Mouse (Mus musculus): ENCODE measurements around the gene Bzw2. TPM values are rescaled to one million over a fixed set of nuclear protein-coding genes. Genes with fewer than 3 reads are reported as not detected.

Bzw2 gene
- polyA plus RNA-seq, 1 experiment from 2014 or later, result 122 TPM

DNA sequence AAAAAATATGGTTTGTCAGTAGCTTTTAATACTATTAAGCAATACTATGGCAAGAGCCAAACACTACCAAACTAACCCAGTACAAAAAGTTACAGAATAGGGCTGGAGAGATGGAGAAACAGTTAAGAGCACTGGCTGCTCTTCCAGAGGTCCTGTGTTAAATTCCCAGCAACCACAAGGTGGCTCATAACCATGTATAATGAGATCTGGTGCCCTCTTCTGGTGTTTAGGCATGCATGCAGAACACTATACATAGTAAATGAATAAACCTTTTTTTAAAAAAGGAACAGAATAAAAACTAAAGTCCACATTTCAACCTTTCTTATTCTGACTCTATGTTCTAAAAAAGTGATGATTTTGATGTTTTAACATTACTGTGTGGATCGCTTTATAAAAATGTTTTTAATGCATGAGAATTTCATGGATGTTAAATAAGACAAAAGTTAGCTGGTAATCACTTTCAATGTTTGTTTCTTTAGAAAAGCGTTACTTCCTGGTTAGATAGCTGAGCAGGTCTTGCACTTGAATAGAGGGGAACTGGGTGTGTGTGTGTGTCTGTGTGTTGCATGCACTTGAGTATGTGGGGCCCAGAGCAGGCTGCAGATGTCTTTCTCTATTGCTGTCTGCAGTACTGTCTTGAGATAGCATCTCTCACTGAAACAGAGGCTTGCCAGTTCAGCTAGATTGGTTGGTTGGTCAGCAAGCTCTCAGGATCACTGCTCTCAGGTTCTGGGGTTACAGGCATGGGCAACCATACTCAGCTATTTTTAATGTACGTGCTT is 11.5 kb downstream of the Bzw2 start:
- Histone ChIP-seq H3K9ac (ENCODE audit: low read length) (no peak overlapping the region), H3K9me3 (ENCODE audit: control insufficient read depth, low read length) (no peaks in the 10 kb centered on the region), H3K4me3 (ENCODE audit: low read depth, low read length) (no peak overlapping the region), H3K27me3 (ENCODE audit: control insufficient read depth, insufficient read depth, low read length) (no peaks in the 10 kb centered on the region), H3K27ac (replicated peaks) (no peak overlapping the region), H3K4me2 (replicated peaks; ENCODE audit: low read depth) (no peak overlapping the region), H3K4me1 (replicated peaks; ENCODE audit: control insufficient read depth, insufficient read depth) (no peaks in the 10 kb centered on the region; the same call in 1 of the 2 replicates), H3K36me3 (ENCODE audit: control insufficient read depth, insufficient read depth, low read length) (no peaks in the 10 kb centered on the region)
- no peak for DNase-seq (ENCODE audit: low spot score)
- 76% methylated on average over 3 of the region's 3 CpGs for WGBS
- no peak for TF ChIP-seq EP300 (optimal IDR thresholded peaks at IDR 0.05)
- TF ChIP-seq CTCF (IDR thresholded peaks at IDR 0.05; ENCODE audit: low read depth), result peak; percentile 50
- peak; percentile 76; the same call in 1 of the 2 replicates for ATAC-seq (ENCODE audit: low FRiP score, low TSS enrichment)

DNA sequence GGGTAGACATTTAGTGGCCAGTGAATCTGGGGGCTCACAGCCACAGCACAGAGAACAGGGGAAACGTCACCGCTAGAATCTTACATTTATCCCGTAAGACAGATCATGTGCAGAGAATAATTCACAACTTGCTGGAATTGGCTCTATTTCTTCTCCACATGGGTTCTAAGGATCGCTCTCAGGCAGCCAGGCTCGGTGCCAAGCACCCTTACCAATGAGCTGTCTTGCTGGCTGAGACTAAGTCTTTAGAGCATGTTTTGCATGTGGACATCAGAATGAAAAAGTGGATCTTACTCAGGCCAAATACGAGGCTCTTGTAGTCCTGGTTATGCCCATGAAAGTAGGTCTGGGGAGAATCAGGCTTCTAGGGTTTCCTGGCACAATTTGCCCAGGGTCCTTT is 17.5 kb downstream of the Bzw2 start:
- Histone ChIP-seq H3K9ac (ENCODE audit: low read length) (no peak overlapping the region), H3K4me2 (replicated peaks; ENCODE audit: low read depth) (no peak overlapping the region), H3K9me3 (ENCODE audit: control insufficient read depth, low read length) (no peaks in the 10 kb centered on the region), H3K4me1 (replicated peaks; ENCODE audit: control insufficient read depth, insufficient read depth) (no peaks in the 10 kb centered on the region), H3K36me3 (ENCODE audit: control insufficient read depth, insufficient read depth, low read length) (0 out of 2 replicates have a peak, but pooled peaks cover 2% of the 10 kb centered on the region), H3K27ac (replicated peaks) (no peak overlapping the region), H3K4me3 (ENCODE audit: low read depth, low read length) (no peak overlapping the region), H3K27me3 (ENCODE audit: control insufficient read depth, insufficient read depth, low read length) (no peaks in the 10 kb centered on the region)
- no peak for ATAC-seq (ENCODE audit: low FRiP score, low TSS enrichment)
- DNase-seq (ENCODE audit: low spot score), result no peak
- 74% methylated on average over 6 of the region's 6 CpGs for WGBS
- no peak for TF ChIP-seq EP300 (optimal IDR thresholded peaks at IDR 0.05)
- no peak for TF ChIP-seq CTCF (IDR thresholded peaks at IDR 0.05; ENCODE audit: low read depth)

DNA sequence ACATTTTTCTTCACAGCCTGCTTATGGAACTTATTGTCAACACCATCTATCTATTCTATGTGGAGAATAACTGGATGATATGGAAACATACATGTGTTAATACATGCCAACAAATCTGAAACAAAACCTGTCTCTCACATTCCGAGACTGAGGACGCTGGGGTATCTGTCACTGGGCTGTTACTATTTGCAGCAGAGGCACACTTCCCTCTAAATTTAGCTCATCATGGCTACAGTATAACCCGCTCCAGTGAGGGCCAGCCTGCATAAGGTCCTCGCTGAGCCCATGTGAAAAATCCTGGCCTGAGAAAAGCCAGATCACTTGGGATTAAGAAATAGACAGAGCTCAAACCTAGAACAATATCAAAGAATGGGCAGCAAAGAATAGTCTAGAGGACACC is 20.7 kb downstream of the Bzw2 start:
- ATAC-seq (ENCODE audit: low FRiP score, low TSS enrichment) (no peak), DNase-seq (ENCODE audit: low spot score) (no peak)
- Histone ChIP-seq H3K4me1 (replicated peaks; ENCODE audit: control insufficient read depth, insufficient read depth) (no peaks in the 10 kb centered on the region), H3K27me3 (ENCODE audit: control insufficient read depth, insufficient read depth, low read length) (no peaks in the 10 kb centered on the region), H3K27ac (replicated peaks) (no peak overlapping the region), H3K4me2 (replicated peaks; ENCODE audit: low read depth) (no peak overlapping the region), H3K36me3 (ENCODE audit: control insufficient read depth, insufficient read depth, low read length) (peaks cover 2% of the 10 kb centered on the region; the same call in 1 of the 2 replicates), H3K9me3 (ENCODE audit: control insufficient read depth, low read length) (no peaks in the 10 kb centered on the region), H3K9ac (ENCODE audit: low read length) (no peak overlapping the region), H3K4me3 (ENCODE audit: low read depth, low read length) (no peak overlapping the region)
- TF ChIP-seq EP300 (optimal IDR thresholded peaks at IDR 0.05) (no peak), CTCF (IDR thresholded peaks at IDR 0.05; ENCODE audit: low read depth) (no peak)
- WGBS, result 78% methylated on average over 4 of the region's 4 CpGs

DNA sequence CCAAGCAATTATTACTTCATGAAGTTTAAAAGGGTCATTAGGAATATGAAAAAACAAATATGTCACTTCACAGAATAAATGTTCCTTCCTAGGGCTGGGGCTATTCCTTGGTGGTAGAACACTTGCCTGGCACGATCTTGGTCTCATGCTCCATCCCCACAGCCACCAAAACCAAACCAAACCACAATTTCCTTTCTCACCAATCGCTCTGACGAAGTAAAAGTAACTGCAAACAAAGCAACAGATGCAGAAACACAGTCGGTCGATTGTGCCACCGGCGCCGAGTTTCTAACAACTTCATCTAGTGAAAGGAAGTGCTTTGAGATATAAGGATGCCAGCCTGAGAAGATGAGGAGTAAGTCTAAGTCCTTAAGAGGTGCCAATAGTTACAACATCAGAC is 21.6 kb downstream of the Bzw2 start:
- ATAC-seq (ENCODE audit: low FRiP score, low TSS enrichment), result no peak
- 90% methylated on average over 8 of the region's 8 CpGs for WGBS

DNA sequence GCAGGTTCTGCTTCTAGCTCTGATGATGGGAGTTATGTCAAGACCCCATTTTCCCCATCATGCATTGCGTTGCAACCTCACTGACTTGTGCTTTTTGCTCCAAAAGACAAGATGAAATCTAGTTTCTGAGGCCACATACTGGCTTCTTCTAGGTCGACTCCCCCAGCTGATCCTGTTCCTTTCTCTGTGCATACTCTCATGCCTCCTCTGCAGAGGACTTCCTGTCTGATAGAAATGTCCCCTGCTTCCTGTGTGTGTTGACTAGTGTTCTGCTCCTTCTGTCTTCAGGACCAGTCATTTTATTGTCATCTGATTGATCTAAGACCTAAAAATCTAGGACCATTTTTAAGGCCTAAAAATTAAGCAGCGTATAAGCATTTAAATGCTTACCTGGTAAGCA is 22.5 kb downstream of the Bzw2 start:
- WGBS, result 88% methylated on average over 3 of the region's 3 CpGs
- no peak overlapping the region for H3K4me2 ChIP-seq (replicated peaks; ENCODE audit: low read depth)
- H3K4me3 ChIP-seq (ENCODE audit: low read depth, low read length), result no peak overlapping the region
- H3K27me3 ChIP-seq (ENCODE audit: control insufficient read depth, insufficient read depth, low read length), result no peaks in the 10 kb centered on the region
- H3K27ac ChIP-seq (replicated peaks), result no peak overlapping the region
- H3K9me3 ChIP-seq (ENCODE audit: control insufficient read depth, low read length), result no peaks in the 10 kb centered on the region
- H3K9ac ChIP-seq (ENCODE audit: low read length), result no peak overlapping the region
- H3K4me1 ChIP-seq (replicated peaks; ENCODE audit: control insufficient read depth, insufficient read depth), result no peaks in the 10 kb centered on the region
- peaks cover 6% of the 10 kb centered on the region; the same call in 1 of the 2 replicates for H3K36me3 ChIP-seq (ENCODE audit: control insufficient read depth, insufficient read depth, low read length)
- ATAC-seq (ENCODE audit: low FRiP score, low TSS enrichment) (no peak), DNase-seq (ENCODE audit: low spot score) (no peak)
- TF ChIP-seq CTCF (IDR thresholded peaks at IDR 0.05; ENCODE audit: low read depth), result no peak
- no peak for TF ChIP-seq EP300 (optimal IDR thresholded peaks at IDR 0.05)

More for the DNA sequence above, 21.6 kb downstream of the Bzw2 start:
- no peak overlapping the region for H3K4me3 ChIP-seq (ENCODE audit: low read depth, low read length)
- no peaks in the 10 kb centered on the region for H3K9me3 ChIP-seq (ENCODE audit: control insufficient read depth, low read length)
- H3K27me3 ChIP-seq (ENCODE audit: control insufficient read depth, insufficient read depth, low read length), result no peaks in the 10 kb centered on the region
- peaks cover 2% of the 10 kb centered on the region; the same call in 1 of the 2 replicates for H3K36me3 ChIP-seq (ENCODE audit: control insufficient read depth, insufficient read depth, low read length)
- no peak overlapping the region for H3K9ac ChIP-seq (ENCODE audit: low read length)
- H3K4me1 ChIP-seq (replicated peaks; ENCODE audit: control insufficient read depth, insufficient read depth), result no peaks in the 10 kb centered on the region
- DNase-seq (ENCODE audit: low spot score), result no peak
- H3K4me2 ChIP-seq (replicated peaks; ENCODE audit: low read depth), result no peak overlapping the region
- H3K27ac ChIP-seq (replicated peaks), result no peak overlapping the region
- TF ChIP-seq EP300 (optimal IDR thresholded peaks at IDR 0.05) (no peak), CTCF (IDR thresholded peaks at IDR 0.05; ENCODE audit: low read depth) (no peak)

DNA sequence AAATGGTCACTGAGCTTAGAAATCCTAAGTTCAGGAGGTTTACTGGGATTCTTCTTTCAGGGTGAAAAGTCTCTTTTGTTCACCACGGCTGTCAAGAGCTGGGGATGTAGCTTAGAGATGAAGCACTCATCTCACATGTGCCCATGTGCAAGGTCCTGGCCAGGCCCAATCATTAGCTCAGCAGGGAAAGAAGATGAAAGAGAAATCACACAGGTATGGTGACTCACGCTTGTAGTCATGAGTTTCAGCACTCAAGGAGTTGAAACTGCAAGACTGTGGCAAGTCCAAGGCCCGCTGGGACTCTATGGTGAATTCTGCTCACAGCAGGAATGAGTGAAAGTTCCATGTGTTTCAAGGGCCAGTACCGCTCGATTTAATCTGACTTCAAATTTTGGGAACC is 23.8 kb downstream of the Bzw2 start:
- H3K9me3 ChIP-seq (ENCODE audit: control insufficient read depth, low read length), result no peaks in the 10 kb centered on the region
- no peak overlapping the region for H3K9ac ChIP-seq (ENCODE audit: low read length)
- no peak overlapping the region for H3K27ac ChIP-seq (replicated peaks)
- no peak overlapping the region for H3K4me3 ChIP-seq (ENCODE audit: low read depth, low read length)
- H3K4me2 ChIP-seq (replicated peaks; ENCODE audit: low read depth), result no peak overlapping the region
- WGBS, result 86% methylated on average over 5 of the region's 5 CpGs
- H3K36me3 ChIP-seq (ENCODE audit: control insufficient read depth, insufficient read depth, low read length), result peaks cover 10% of the 10 kb centered on the region
- no peak for TF ChIP-seq EP300 (optimal IDR thresholded peaks at IDR 0.05)
- no peak for TF ChIP-seq CTCF (IDR thresholded peaks at IDR 0.05; ENCODE audit: low read depth)
- H3K27me3 ChIP-seq (ENCODE audit: control insufficient read depth, insufficient read depth, low read length), result no peaks in the 10 kb centered on the region
- no peaks in the 10 kb centered on the region for H3K4me1 ChIP-seq (replicated peaks; ENCODE audit: control insufficient read depth, insufficient read depth)
- ATAC-seq (ENCODE audit: low FRiP score, low TSS enrichment) (0 out of 2 replicates have a peak, but pooled peaks have one; percentile 53), DNase-seq (ENCODE audit: low spot score) (no peak)
